Mouse (Mus musculus) erythroblast, embryonic 14.5 days (primary cell): ENCODE results near the gene Olfr152.

Source experiments
- GATA1 ChIP-seq: IDR thresholded peaks from 2 replicates; pipeline ENCODE4 v1.6.1; 2012; ENCODE audit warnings: low read length, inconsistent platforms, mixed read lengths
- TAL1 ChIP-seq: IDR thresholded peaks from 3 replicates; pipeline ENCODE4 v1.6.1; 2012; ENCODE audit warnings: low read length, inconsistent platforms, mixed read lengths

DNA sequence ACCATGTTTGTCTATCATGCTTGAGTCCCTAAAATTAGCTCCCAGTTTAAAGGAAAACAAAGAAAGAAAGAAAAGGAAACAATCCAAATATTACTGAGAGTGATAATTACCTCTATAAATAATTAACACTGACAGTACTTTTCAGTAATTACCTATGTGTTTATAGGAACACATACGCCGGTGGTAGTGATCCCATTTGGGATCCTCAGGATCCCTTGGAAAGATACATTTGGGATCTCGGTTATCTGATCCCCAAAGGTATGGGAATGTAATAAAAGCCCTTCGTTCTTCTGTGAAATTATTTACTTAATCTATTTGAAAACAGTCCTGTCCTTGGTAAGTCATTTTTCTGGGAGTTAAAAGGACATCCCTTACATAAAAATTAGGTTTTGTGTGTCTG, at the start of gene Olfr152:
- TF ChIP-seq GATA1 = no peak
- TF ChIP-seq TAL1 = no peak
